Mouse (Mus musculus): Measurements from ENCODE around the gene Ttc36. TPM values are rescaled to one million over a fixed set of nuclear protein-coding genes. Genes with fewer than 3 reads are reported as not detected.
"Not testable (repeated sequence)": the region's sequence is repeated elsewhere in the genome, so short reads cannot be mapped to it uniquely, and the experiment has no call there.

Gene Ttc36
- total RNA-seq, 2 experiments from 2014 or later: 0.99 TPM; not detected in 1

GRCm38 (mm10) chr9:44792842-44793241 is 10.0 kb downstream of the Ttc36 start:
- intact Hi-C loops (cut with DNase I): no loop called here
- DNase-seq (ENCODE audit: low spot score in 2 of 2): no peak

GRCm38 (mm10) chr9:44772750-44773651 is 29.9 kb downstream of the Ttc36 start:
- intact Hi-C loops (cut with DNase I): no loop called here
- DNase-seq (ENCODE audit: low spot score in 2 of 2): peak; percentile 92 to 96

GRCm38 (mm10) chr9:44772392-44772749 is 30.5 kb downstream of the Ttc36 start:
- DNase-seq (ENCODE audit: low spot score in 2 of 2): no peak
- intact Hi-C loops (cut with DNase I): no loop called here

GRCm38 (mm10) chr9:44771376-44771775 is 31.5 kb downstream of the Ttc36 start:
- DNase-seq (ENCODE audit: low spot score in 2 of 2): no peak
- intact Hi-C loops (cut with DNase I): no loop called here

- DNase-seq (ENCODE audit: low spot score in 2 of 2); intact Hi-C loops (cut with DNase I): not testable (repeated sequence)
These were observed 34.9 kb downstream of the Ttc36 start for GRCm38 (mm10) chr9:44768029-44768394.

GRCm38 (mm10) chr9:44767101-44768028 is 35.5 kb downstream of the Ttc36 start, which contains the start of the genes Arcn1 and Ift46:
TSS of gene Arcn1 (minus strand) at chr9:44767845.
TSS of gene Ift46 (plus strand) at chr9:44767908.
- DNase-seq (ENCODE audit: low spot score in 2 of 2): peak; percentile 84 to 86
- intact Hi-C loops (cut with DNase I): no loop called here

GRCm38 (mm10) chr9:44760873-44761272 is 42.0 kb downstream of the Ttc36 start:
- DNase-seq (ENCODE audit: low spot score in 2 of 2): no peak
- intact Hi-C loops (cut with DNase I): no loop called here

Other genes with a start within 250 kb of the Ttc36 start
- gene Cxcr5, start 241.2 kb downstream of the Ttc36 start, total RNA-seq (2021): not detected
- 100 to 1,000 TPM; 131 to 134 TPM for gene Ddx6, start 198.2 kb downstream of the Ttc36 start, total RNA-seq (2021)
- under 1 TPM; 0.25 to 0.34 TPM for gene Treh, start 129.8 kb downstream of the Ttc36 start, total RNA-seq (2021)
- gene Phldb1, start 67.9 kb downstream of the Ttc36 start, total RNA-seq (2021): 10 to 100 TPM; 54.9 to 70.7 TPM
- 100 to 1,000 TPM in 1 of 2 experiments, 10 to 100 TPM in 1; 98.0 to 103 TPM for gene Arcn1, start 35.2 kb downstream of the Ttc36 start, total RNA-seq (2021)
- 10 to 100 TPM; 68.8 to 83.5 TPM for gene Ift46, start 35.2 kb downstream of the Ttc36 start, total RNA-seq (2021)
- gene Tmem25, start 3.8 kb downstream of the Ttc36 start, total RNA-seq (2021): 10 to 100 TPM; 49.0 to 53.0 TPM
- gene Kmt2a, start 78.2 kb upstream of the Ttc36 start, total RNA-seq (2021): 10 to 100 TPM; 54.6 to 58.6 TPM
- 100 to 1,000 TPM; 339 to 353 TPM for gene Atp5l, start 117.7 kb upstream of the Ttc36 start, total RNA-seq (2021)
- gene Ube4a, start 162.5 kb upstream of the Ttc36 start, total RNA-seq (2021): 10 to 100 TPM; 73.0 to 75.4 TPM
- not detected for gene Cd3g, start 177.4 kb upstream of the Ttc36 start, total RNA-seq (2021)
- gene Cd3d, start 178.7 kb upstream of the Ttc36 start, total RNA-seq (2021): not detected
- gene Cd3e, start 206.6 kb upstream of the Ttc36 start, total RNA-seq (2021): not detected
- 1 to 10 TPM; 1.3 to 1.9 TPM for gene Mpzl2, start 236.7 kb upstream of the Ttc36 start, total RNA-seq (2021)

All from left cerebral cortex, postnatal 25 days (tissue).